Mouse (Mus musculus): ENCODE measurements around the gene Srgap2. TPM values are rescaled to one million over a fixed set of nuclear protein-coding genes. Genes with fewer than 3 reads are reported as not detected.
A peak's percentile ranks its signal among the peaks of the same experiment; 100 is the strongest.

Gene Srgap2
- polyA plus RNA-seq, 1 experiment from 2014 or later, result 16.9 TPM

DNA sequence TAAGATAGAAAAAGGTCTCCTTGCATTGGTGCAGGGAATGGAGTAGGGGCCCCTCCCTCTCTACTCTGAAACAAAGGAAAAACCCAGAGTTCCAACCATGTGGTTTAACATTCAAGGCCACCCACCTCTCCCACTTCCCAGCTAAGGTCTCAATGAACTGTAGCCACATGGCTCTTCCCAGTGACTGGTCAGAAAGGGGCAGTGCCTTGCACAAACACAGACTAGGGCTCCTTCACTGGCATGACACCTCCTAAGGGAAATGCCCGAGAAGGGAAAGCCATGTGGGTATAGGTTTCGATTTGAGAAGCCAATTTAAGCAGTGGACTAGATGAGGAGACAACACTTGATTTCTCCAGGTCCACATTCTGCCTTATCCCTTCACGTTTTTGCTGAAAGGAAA lies 3.4 kb downstream of the Srgap2 start:
- no peaks in the 10 kb centered on the region for H3K9me3 ChIP-seq (replicated peaks)
- H3K9ac ChIP-seq, result peak overlapping the region; percentile 32; the same call in 1 of the 2 replicates
- H3K4me2 ChIP-seq (replicated peaks), result peak overlapping the region; percentile 91
- 35% methylated on average over 3 of the region's 3 CpGs for WGBS
- ATAC-seq (ENCODE audit: low FRiP score), result no peak
- H3K4me3 ChIP-seq, result peak overlapping the region; percentile 87
- peaks cover 36% of the 10 kb centered on the region for H3K4me1 ChIP-seq
- H3K27me3 ChIP-seq, result no peaks in the 10 kb centered on the region
- no peaks in the 10 kb centered on the region for H3K36me3 ChIP-seq
- H3K27ac ChIP-seq, result no peak overlapping the region

GRCm38 (mm10) chr1:131516588-131516987 lies 10.6 kb downstream of the Srgap2 start:
- no peaks in the 10 kb centered on the region; the same call in 1 of the 2 replicates for H3K4me1 ChIP-seq
- ATAC-seq (ENCODE audit: low FRiP score), result no peak
- no peaks in the 10 kb centered on the region for H3K27me3 ChIP-seq
- H3K9ac ChIP-seq, result no peak overlapping the region
- H3K36me3 ChIP-seq, result no peaks in the 10 kb centered on the region
- 90% methylated on average over 3 of the region's 3 CpGs for WGBS
- H3K27ac ChIP-seq, result no peak overlapping the region
- no peak overlapping the region for H3K4me2 ChIP-seq (replicated peaks)
- no peaks in the 10 kb centered on the region for H3K9me3 ChIP-seq (replicated peaks)
- no peak overlapping the region for H3K4me3 ChIP-seq

GRCm38 (mm10) chr1:131514197-131514596 lies 13.0 kb downstream of the Srgap2 start:
- H3K9ac ChIP-seq, result no peak overlapping the region
- no peaks in the 10 kb centered on the region for H3K9me3 ChIP-seq (replicated peaks)
- WGBS, result 64% methylated on average over 1 of the region's 1 CpGs
- H3K4me2 ChIP-seq (replicated peaks), result no peak overlapping the region
- no peaks in the 10 kb centered on the region; the same call in 1 of the 2 replicates for H3K4me1 ChIP-seq
- H3K27me3 ChIP-seq, result no peaks in the 10 kb centered on the region
- H3K27ac ChIP-seq, result no peak overlapping the region
- H3K36me3 ChIP-seq, result no peaks in the 10 kb centered on the region
- ATAC-seq (ENCODE audit: low FRiP score), result no peak
- no peak overlapping the region for H3K4me3 ChIP-seq

DNA sequence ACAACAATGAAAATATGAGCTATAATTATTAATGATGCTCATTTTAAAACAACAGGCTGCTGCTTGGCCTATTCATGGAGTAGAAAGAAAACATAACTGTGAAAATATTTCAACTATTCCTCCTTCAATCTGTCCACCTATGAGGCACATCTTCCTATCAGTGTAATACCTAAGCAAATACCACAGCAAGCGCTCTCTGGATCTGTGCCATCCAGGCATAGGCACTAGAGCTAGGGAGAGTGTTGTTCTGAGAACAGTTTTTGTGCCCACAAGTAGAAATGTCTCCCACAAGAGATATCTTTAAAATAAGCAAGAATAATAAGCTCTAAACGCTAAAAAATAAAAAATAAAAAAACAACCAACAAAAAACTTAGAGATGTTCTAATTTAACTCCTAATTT lies 14.0 kb downstream of the Srgap2 start:
- no peak overlapping the region for H3K9ac ChIP-seq
- no peaks in the 10 kb centered on the region for H3K9me3 ChIP-seq (replicated peaks)
- H3K4me3 ChIP-seq, result no peak overlapping the region
- no peak for ATAC-seq (ENCODE audit: low FRiP score)
- H3K36me3 ChIP-seq, result no peaks in the 10 kb centered on the region
- H3K27me3 ChIP-seq, result no peaks in the 10 kb centered on the region
- H3K4me1 ChIP-seq, result no peaks in the 10 kb centered on the region; the same call in 1 of the 2 replicates
- WGBS, result 94% methylated on average over 2 of the region's 2 CpGs
- no peak overlapping the region for H3K27ac ChIP-seq
- H3K4me2 ChIP-seq (replicated peaks), result no peak overlapping the region

GRCm38 (mm10) chr1:131511661-131512500 lies 15.3 kb downstream of the Srgap2 start:
- Histone ChIP-seq H3K9ac (no peak overlapping the region), H3K9me3 (replicated peaks) (no peaks in the 10 kb centered on the region), H3K4me3 (no peak overlapping the region), H3K36me3 (no peaks in the 10 kb centered on the region), H3K27me3 (no peaks in the 10 kb centered on the region), H3K27ac (no peak overlapping the region), H3K4me2 (replicated peaks) (no peak overlapping the region), H3K4me1 (no peaks in the 10 kb centered on the region; the same call in 1 of the 2 replicates)
- no peak for ATAC-seq (ENCODE audit: low FRiP score)
- 80% methylated on average over 3 of the region's 3 CpGs for WGBS

- Histone ChIP-seq H3K9ac (no peak overlapping the region), H3K4me2 (replicated peaks) (no peak overlapping the region), H3K27me3 (no peaks in the 10 kb centered on the region), H3K4me3 (no peak overlapping the region), H3K4me1 (peaks cover 2% of the 10 kb centered on the region; the same call in 1 of the 2 replicates), H3K27ac (no peak overlapping the region), H3K9me3 (replicated peaks) (no peaks in the 10 kb centered on the region), H3K36me3 (no peaks in the 10 kb centered on the region)
- no peak for ATAC-seq (ENCODE audit: low FRiP score)
Observed at GRCm38 (mm10) chr1:131511131-131511530, 16.0 kb downstream of the Srgap2 start.

DNA sequence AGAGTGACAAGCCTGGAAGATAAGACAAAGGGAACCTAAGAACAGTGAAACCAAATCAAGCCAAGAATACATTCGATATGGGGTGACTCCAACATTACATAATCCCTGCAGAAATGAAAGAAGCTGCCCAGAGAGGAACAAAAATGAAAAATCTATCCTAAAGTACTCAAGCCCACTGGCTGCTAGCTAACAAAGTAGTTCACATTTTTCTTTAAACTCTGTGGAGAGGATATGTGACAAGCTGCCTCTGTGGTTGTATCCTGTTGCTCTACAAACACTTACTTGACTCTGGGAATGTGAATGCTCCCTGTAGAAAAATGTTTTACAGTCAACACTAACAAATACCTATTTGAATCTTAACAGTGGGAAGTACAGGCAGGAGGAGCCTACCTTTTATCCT lies 25.5 kb downstream of the Srgap2 start:
- Histone ChIP-seq H3K9me3 (replicated peaks) (no peaks in the 10 kb centered on the region), H3K4me2 (replicated peaks) (no peak overlapping the region), H3K36me3 (no peaks in the 10 kb centered on the region), H3K27ac (no peak overlapping the region), H3K4me3 (no peak overlapping the region), H3K4me1 (0 out of 2 replicates have a peak, but pooled peaks cover 2% of the 10 kb centered on the region), H3K9ac (no peak overlapping the region), H3K27me3 (no peaks in the 10 kb centered on the region)
- WGBS, result 93% methylated on average over 1 of the region's 1 CpGs
- no peak for ATAC-seq (ENCODE audit: low FRiP score)

GRCm38 (mm10) chr1:131498231-131498630 lies 28.9 kb downstream of the Srgap2 start:
- Histone ChIP-seq H3K36me3 (no peaks in the 10 kb centered on the region), H3K4me3 (no peak overlapping the region), H3K4me2 (replicated peaks) (no peak overlapping the region), H3K27me3 (no peaks in the 10 kb centered on the region), H3K4me1 (peaks cover 4% of the 10 kb centered on the region), H3K9ac (no peak overlapping the region), H3K9me3 (replicated peaks) (no peaks in the 10 kb centered on the region), H3K27ac (no peak overlapping the region)
- WGBS, result 88% methylated on average over 1 of the region's 1 CpGs
- no peak for ATAC-seq (ENCODE audit: low FRiP score)

DNA sequence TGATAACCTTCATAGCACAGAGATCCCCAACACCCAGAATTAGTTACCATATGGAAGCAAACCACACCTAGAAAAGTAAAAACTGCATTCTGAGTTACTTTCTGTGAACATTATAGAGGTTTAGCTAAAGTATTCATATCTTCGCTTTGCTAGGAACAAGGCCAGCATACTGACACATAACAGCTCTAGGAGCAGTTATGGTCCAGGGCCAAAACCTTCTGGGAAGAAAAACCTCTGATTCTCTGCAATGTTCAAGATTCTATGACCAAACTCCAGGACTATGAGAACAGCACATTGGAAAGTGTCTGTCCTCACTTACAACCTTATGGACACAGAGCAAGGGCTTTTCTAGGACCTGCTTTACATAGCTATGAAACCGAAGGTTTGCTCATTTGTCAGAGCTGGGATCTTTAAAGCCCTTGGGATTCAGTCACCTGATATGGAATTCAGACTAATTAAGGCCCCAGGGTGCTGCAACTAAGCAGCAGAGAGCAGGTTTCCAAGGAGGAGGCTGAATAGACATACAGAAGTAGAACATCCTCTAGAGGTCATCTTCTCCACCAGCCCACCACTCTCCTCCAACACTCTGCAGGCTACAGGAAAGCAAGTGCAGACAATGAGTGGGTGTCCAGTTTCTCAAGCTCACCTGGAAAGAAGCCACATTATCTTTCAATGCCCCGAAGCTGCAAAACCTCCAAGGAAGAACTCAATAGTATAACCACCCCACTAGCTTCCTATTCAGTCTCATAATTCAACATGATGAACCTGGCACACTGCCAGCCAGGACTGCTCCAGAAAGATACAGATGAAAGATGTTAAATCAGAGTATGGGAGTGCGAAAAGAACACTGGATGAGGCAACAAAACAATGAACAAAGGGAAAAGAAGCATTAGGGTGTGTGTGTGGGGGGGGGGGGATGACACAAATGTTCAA lies 32.9 kb downstream of the Srgap2 start:
- H3K4me1 ChIP-seq, result peaks cover 9% of the 10 kb centered on the region
- no peaks in the 10 kb centered on the region for H3K9me3 ChIP-seq (replicated peaks)
- no peak overlapping the region for H3K27ac ChIP-seq
- no peak for ATAC-seq (ENCODE audit: low FRiP score)
- H3K4me3 ChIP-seq, result no peak overlapping the region
- H3K36me3 ChIP-seq, result no peaks in the 10 kb centered on the region
- 82% methylated on average over 4 of the region's 4 CpGs for whole genome bisulfite sequencing
- no peak overlapping the region for H3K4me2 ChIP-seq (replicated peaks)
- H3K27me3 ChIP-seq, result no peaks in the 10 kb centered on the region
- H3K9ac ChIP-seq, result no peak overlapping the region

GRCm38 (mm10) chr1:131492360-131492759 lies 34.8 kb downstream of the Srgap2 start:
- H3K4me1 ChIP-seq, result peaks cover 10% of the 10 kb centered on the region
- H3K9me3 ChIP-seq (replicated peaks), result no peaks in the 10 kb centered on the region
- no peak overlapping the region for H3K4me3 ChIP-seq
- 60% methylated on average over 2 of the region's 2 CpGs for WGBS
- no peak overlapping the region for H3K9ac ChIP-seq
- no peak overlapping the region for H3K27ac ChIP-seq
- no peak for ATAC-seq (ENCODE audit: low FRiP score)
- no peaks in the 10 kb centered on the region for H3K27me3 ChIP-seq
- H3K36me3 ChIP-seq, result no peaks in the 10 kb centered on the region
- H3K4me2 ChIP-seq (replicated peaks), result no peak overlapping the region

GRCm38 (mm10) chr1:131491579-131491978 lies 35.6 kb downstream of the Srgap2 start:
- H3K36me3 ChIP-seq, result no peaks in the 10 kb centered on the region
- H3K27ac ChIP-seq, result no peak overlapping the region
- H3K9ac ChIP-seq, result no peak overlapping the region

DNA sequence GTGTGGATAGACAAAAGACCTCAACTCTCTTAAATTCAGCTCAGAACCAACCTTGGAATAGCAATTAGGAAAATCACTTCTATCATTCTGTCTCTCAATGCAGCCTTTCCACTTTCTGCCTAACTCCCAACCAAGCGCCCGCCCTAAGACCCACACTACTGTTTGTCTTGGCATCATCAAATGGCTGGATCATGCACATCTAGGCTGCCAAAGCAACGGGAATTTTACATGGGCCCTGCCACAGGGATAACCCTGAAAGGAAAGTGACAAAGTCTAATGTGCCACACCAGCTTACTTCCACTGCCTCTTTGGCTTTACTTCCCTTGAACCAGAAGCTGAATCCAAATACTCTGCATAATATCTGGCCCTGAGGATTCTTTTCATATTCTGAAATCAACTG lies 37.8 kb downstream of the Srgap2 start:
- no peak overlapping the region for H3K4me2 ChIP-seq (replicated peaks)
- WGBS, result 88% methylated on average over 3 of the region's 3 CpGs
- ATAC-seq (ENCODE audit: low FRiP score), result no peak
- no peak overlapping the region for H3K27ac ChIP-seq
- H3K9me3 ChIP-seq (replicated peaks), result no peaks in the 10 kb centered on the region
- H3K4me3 ChIP-seq, result no peak overlapping the region
- no peaks in the 10 kb centered on the region for H3K36me3 ChIP-seq
- H3K27me3 ChIP-seq, result no peaks in the 10 kb centered on the region
- H3K4me1 ChIP-seq, result peaks cover 14% of the 10 kb centered on the region
- H3K9ac ChIP-seq, result no peak overlapping the region

More at GRCm38 (mm10) chr1:131491579-131491978, 35.6 kb downstream of the Srgap2 start:
- no peak for ATAC-seq (ENCODE audit: low FRiP score)
- WGBS, result 52% methylated on average over 4 of the region's 4 CpGs
- H3K27me3 ChIP-seq, result no peaks in the 10 kb centered on the region
- no peak overlapping the region for H3K4me3 ChIP-seq
- H3K4me1 ChIP-seq, result peaks cover 16% of the 10 kb centered on the region
- no peak overlapping the region for H3K4me2 ChIP-seq (replicated peaks)
- no peaks in the 10 kb centered on the region for H3K9me3 ChIP-seq (replicated peaks)

Measured in hindbrain, embryonic 12.5 days (tissue).